Mouse (Mus musculus) frontal cortex, postnatal 36 days (tissue): Measurements from ENCODE around the gene Wdr59.
A peak's percentile ranks its signal among the peaks of the same experiment; 100 is the strongest.

Experiments
- DNase-seq, 2 experiments: peaks; one replicate each; pipeline ENCODE4 v3.0.0; 2022; ENCODE audit warnings: low spot score in 2 of 2

Wdr59 gene

GRCm38 (mm10) chr8:111521713-111522429 is at the start of gene Wdr59:
Gene Wdr59, minus strand, starts transcription at chr8:111522092.
- peak; percentile 95 to 97 for DNase-seq

- DNase-seq = no peak
These were observed 49.8 kb upstream of the Wdr59 start for GRCm38 (mm10) chr8:111571661-111572060.

- no peak for DNase-seq
These were observed 48.5 kb upstream of the Wdr59 start for GRCm38 (mm10) chr8:111570432-111570831.

- DNase-seq = no peak
These were observed 48.0 kb upstream of the Wdr59 start for GRCm38 (mm10) chr8:111569926-111570325.

- DNase-seq = no peak
These were observed 46.1 kb upstream of the Wdr59 start for GRCm38 (mm10) chr8:111568029-111568428.

GRCm38 (mm10) chr8:111567571-111567970 is 45.7 kb upstream of the Wdr59 start:
- no peak for DNase-seq

- no peak for DNase-seq
These were observed 44.4 kb upstream of the Wdr59 start for GRCm38 (mm10) chr8:111566326-111566725.

- DNase-seq = no peak
These were observed 43.9 kb upstream of the Wdr59 start for GRCm38 (mm10) chr8:111565784-111566191.

- no peak for DNase-seq
These were observed 42.2 kb upstream of the Wdr59 start for GRCm38 (mm10) chr8:111564093-111564492.

- DNase-seq = no peak
These were observed 41.8 kb upstream of the Wdr59 start for GRCm38 (mm10) chr8:111563687-111564086.

- DNase-seq = no peak
These were observed 41.2 kb upstream of the Wdr59 start for GRCm38 (mm10) chr8:111563075-111563474.

GRCm38 (mm10) chr8:111562274-111562803 is 40.4 kb upstream of the Wdr59 start:
- no peak for DNase-seq

GRCm38 (mm10) chr8:111561824-111562223 is 39.9 kb upstream of the Wdr59 start:
- DNase-seq = no peak

- DNase-seq = no peak
These were observed 29.7 kb upstream of the Wdr59 start for GRCm38 (mm10) chr8:111551511-111552130.

- DNase-seq = no peak
These were observed 28.3 kb upstream of the Wdr59 start for GRCm38 (mm10) chr8:111550002-111550870.

- DNase-seq = no peak
These were observed 26.3 kb upstream of the Wdr59 start for GRCm38 (mm10) chr8:111548201-111548600.

- DNase-seq = peak in 1 of 2 experiments; percentile 36
These were observed 25.3 kb upstream of the Wdr59 start for GRCm38 (mm10) chr8:111547144-111547543.

GRCm38 (mm10) chr8:111545406-111546156 is 23.7 kb upstream of the Wdr59 start:
- no peak for DNase-seq

GRCm38 (mm10) chr8:111543712-111544380 is 22.0 kb upstream of the Wdr59 start:
- no peak for DNase-seq

GRCm38 (mm10) chr8:111539422-111540076 is 17.7 kb upstream of the Wdr59 start:
- no peak for DNase-seq
